Mouse (Mus musculus): ENCODE measurements around the gene Duox1. TPM values are rescaled to one million over a fixed set of nuclear protein-coding genes. Genes with fewer than 3 reads are reported as not detected.
"Not testable (repeated sequence)": the region's sequence is repeated elsewhere in the genome, so short reads cannot be mapped to it uniquely, and the experiment has no call there.

Gene Duox1
- total RNA-seq, 2 experiments from 2014 or later, result 0.07 TPM; not detected in 1

DNA sequence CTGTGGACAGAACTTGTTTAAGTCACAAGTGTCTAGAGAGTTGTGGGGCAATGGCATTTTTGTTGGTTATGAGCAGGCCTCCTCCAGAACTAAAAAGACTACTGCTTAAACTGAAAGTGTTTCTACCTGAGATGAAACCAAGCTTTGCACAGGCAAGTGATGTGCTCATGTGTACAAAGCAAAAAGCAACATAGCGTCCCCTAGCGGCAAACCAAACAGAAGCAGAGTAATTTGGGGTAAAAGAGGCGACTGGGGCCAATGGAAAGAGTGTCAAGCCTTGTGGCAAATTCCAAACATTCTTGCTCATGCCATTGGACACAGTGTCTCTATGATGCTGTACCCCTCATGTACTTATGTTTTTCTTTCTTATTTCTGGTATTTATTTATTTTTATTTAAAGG, 69.6 kb downstream of the Duox1 start:
- DNase-seq (ENCODE audit: low spot score in 2 of 2), result no peak
- intact Hi-C loops (cut with DNase I), result no loop called here

DNA sequence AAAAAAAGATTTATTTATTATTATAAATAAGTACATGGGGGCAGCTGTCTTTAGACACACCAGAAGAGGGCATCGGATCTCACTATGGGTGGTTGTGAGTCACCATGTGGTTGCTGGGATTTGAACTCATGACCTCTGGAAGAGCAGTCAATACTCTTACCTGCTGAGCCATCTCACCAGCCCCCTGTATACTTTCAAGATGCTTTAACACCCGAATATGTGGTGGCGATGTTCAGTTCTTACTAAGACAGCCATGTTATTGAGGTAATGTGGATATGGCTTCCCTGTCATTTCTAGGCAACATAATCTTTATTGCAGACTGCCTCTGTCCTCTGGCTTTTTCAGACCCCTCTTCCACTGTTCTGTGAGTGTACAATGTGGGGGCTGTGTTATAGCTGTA, 71.7 kb downstream of the Duox1 start:
- DNase-seq (ENCODE audit: low spot score in 2 of 2); intact Hi-C loops (cut with DNase I): not testable (repeated sequence)

DNA sequence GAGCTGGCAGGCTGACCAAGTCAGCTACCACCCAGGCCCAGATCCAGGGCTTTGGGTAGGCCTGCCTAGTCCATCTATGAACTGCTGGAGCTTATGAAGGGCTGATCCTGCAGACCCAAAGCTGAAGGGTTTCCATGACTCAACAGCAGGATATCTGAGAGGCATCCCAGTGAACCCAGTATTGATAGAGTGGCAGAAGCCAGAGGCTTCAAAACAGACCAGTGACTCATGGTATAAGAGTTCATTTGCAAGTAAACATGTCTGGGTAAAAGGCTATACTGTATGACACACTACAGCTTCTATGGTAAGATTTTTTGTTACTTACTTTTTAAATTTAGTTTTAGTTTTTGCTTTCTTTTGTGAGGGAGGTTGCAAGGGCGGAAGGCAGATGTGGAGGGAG, 80.7 kb downstream of the Duox1 start:
- no peak for DNase-seq (ENCODE audit: low spot score in 2 of 2)
- intact Hi-C loops (cut with DNase I), result no loop called here

Other genes with a start within 250 kb of the Duox1 start
- 10 to 100 TPM; 14.9 to 16.6 TPM for gene Spg11, start 197.3 kb upstream of the Duox1 start, total RNA-seq (2021)
- gene B2m, start 168.0 kb upstream of the Duox1 start, total RNA-seq (2021), result 100 to 1,000 TPM; 104 to 107 TPM
- gene Trim69, start 155.0 kb upstream of the Duox1 start, total RNA-seq (2021), result not detected
- gene Patl2, start 129.5 kb upstream of the Duox1 start, total RNA-seq (2021), result not detected
- not detected for gene Terb2, start 129.4 kb upstream of the Duox1 start, total RNA-seq (2021)
- 10 to 100 TPM; 14.8 to 14.9 TPM for gene Sord, start 80.9 kb upstream of the Duox1 start, total RNA-seq (2021)
- gene Duox2, start 17.2 kb upstream of the Duox1 start, total RNA-seq (2021), result under 1 TPM in 1 of 2 experiments, not detected in 1; 0.07 TPM
- not detected for gene Duoxa2, start 16.8 kb upstream of the Duox1 start, total RNA-seq (2021)
- gene Duoxa1, start 1.9 kb upstream of the Duox1 start, total RNA-seq (2021), result not detected
- 10 to 100 TPM; 64.9 to 72.2 TPM for gene Shf, start 53.5 kb downstream of the Duox1 start, total RNA-seq (2021)
- not detected for gene Slc28a2, start 110.8 kb downstream of the Duox1 start, total RNA-seq (2021)
- gene Gm14085, start 169.3 kb downstream of the Duox1 start, total RNA-seq (2021), result under 1 TPM in 1 of 2 experiments, not detected in 1; 0.09 TPM

All from left cerebral cortex, postnatal 25 days (tissue).